In the genomic region with DNA sequence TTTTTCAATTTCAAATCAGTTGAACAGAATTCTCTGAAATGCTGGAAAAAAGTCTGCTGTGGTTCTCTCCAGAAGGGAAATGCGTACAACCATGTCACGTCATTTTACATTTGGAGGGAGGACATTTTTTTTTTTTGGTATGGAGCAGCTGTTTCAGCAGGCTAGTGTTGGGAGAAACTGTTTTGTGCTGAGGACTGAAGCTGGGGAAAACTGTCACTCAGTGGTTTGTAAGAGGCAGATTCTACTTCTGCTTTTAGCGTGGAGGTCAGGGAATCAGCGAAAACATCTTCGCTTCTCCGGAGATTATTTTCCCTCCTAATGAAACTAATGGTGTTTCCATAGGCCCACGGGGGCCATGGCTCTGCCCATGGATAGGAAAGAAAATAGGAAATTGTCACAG, we compare ENCODE assay signal across 32 mouse cellular contexts.
DNase-seq lines count a peak whose midpoint lies in the region; ATAC-seq lines count a peak whose summit lies in the region.
"Had no signal": no experiment of that assay in that cellular context is flagged by ENCODE, and none has a peak within 500 bp of the region (broad histone marks: within the 10 kb centered on the region; RNA-seq: fewer than 3 reads in every experiment).

No protein-coding gene starts in this region.

- no peaks in the 10 kb centered on the region for H3K27me3 ChIP-seq in hindbrain, embryonic 15.5 days
- no peaks in the 10 kb centered on the region for H3K27me3 ChIP-seq in hindbrain, embryonic 14.5 days (ENCODE audit: control insufficient read depth, insufficient read depth, low read length)
- no peaks in the 10 kb centered on the region for H3K27me3 ChIP-seq in midbrain, embryonic 14.5 days (ENCODE audit: control insufficient read depth, insufficient read depth, low read length)
- no peaks in the 10 kb centered on the region for H3K27me3 ChIP-seq in midbrain, embryonic 10.5 days (ENCODE audit: low read depth, poor library complexity, severe bottlenecking)
- H3K27me3 ChIP-seq: CH12.LX; heart, embryonic 13.5 days; intestine, embryonic 15.5 days; limb, embryonic 15.5 days; liver, embryonic 15.5 days; midbrain, embryonic 12.5 days; Patski had no signal

- H3K9me3 ChIP-seq in hindbrain, embryonic 15.5 days, result no peaks in the 10 kb centered on the region
- H3K9me3 ChIP-seq in hindbrain, embryonic 14.5 days (ENCODE audit: control insufficient read depth, low read length), result no peaks in the 10 kb centered on the region
- H3K9me3 ChIP-seq in midbrain, embryonic 14.5 days (ENCODE audit: control insufficient read depth, low read length), result no peaks in the 10 kb centered on the region
- no peaks in the 10 kb centered on the region for H3K9me3 ChIP-seq in midbrain, embryonic 10.5 days (replicated peaks)
- H3K9me3 ChIP-seq: heart, embryonic 13.5 days; intestine, embryonic 15.5 days; limb, embryonic 15.5 days; liver, embryonic 15.5 days; midbrain, embryonic 12.5 days had no signal

- H3K4me2 ChIP-seq in hindbrain, embryonic 15.5 days, result no peak overlapping the region
- no peak overlapping the region for H3K4me2 ChIP-seq in hindbrain, embryonic 14.5 days (replicated peaks)
- H3K4me2 ChIP-seq in midbrain, embryonic 14.5 days (ENCODE audit: low read length), result no peak overlapping the region
- H3K4me2 ChIP-seq: heart, embryonic 13.5 days; intestine, embryonic 15.5 days; limb, embryonic 15.5 days; liver, embryonic 15.5 days; midbrain, embryonic 12.5 days had no signal

- H3K36me3 ChIP-seq in hindbrain, embryonic 15.5 days, result no peaks in the 10 kb centered on the region
- no peaks in the 10 kb centered on the region for H3K36me3 ChIP-seq in hindbrain, embryonic 14.5 days (replicated peaks; ENCODE audit: control insufficient read depth, insufficient read depth)
- H3K36me3 ChIP-seq in midbrain, embryonic 14.5 days (ENCODE audit: control insufficient read depth, insufficient read depth, low read length), result no peaks in the 10 kb centered on the region
- H3K36me3 ChIP-seq in midbrain, embryonic 10.5 days, result no peaks in the 10 kb centered on the region
- H3K36me3 ChIP-seq: G1E; intestine, embryonic 15.5 days; limb, embryonic 15.5 days; liver, embryonic 15.5 days; midbrain, embryonic 12.5 days had no signal

- no peak for ATAC-seq in hindbrain, embryonic 15.5 days (ENCODE audit: low FRiP score, low read depth)
- no peak for ATAC-seq in hindbrain, embryonic 14.5 days (ENCODE audit: low FRiP score)
- ATAC-seq in midbrain, embryonic 14.5 days (ENCODE audit: low FRiP score, low TSS enrichment), result no peak
- ATAC-seq in common myeloid progenitor, adult 5-6 weeks (replicated peaks; ENCODE audit: low read depth, poor library complexity, severe bottlenecking), result peak; percentile 52
- ATAC-seq: forebrain, embryonic 14.5 days; hindbrain, embryonic 16.5 days; intestine, embryonic 15.5 days; lung, postnatal 0 days; Patski had no signal

- H3K4me3 ChIP-seq in hindbrain, embryonic 15.5 days, result no peak overlapping the region
- no peak overlapping the region for H3K4me3 ChIP-seq in hindbrain, embryonic 14.5 days (replicated peaks; ENCODE audit: low read length)
- no peak overlapping the region for H3K4me3 ChIP-seq in midbrain, embryonic 14.5 days (replicated peaks; ENCODE audit: low read depth, low read length)
- H3K4me3 ChIP-seq in midbrain, embryonic 10.5 days, result no peak overlapping the region
- H3K4me3 ChIP-seq: heart, adult 2 months; heart, embryonic 13.5 days; intestine, embryonic 15.5 days; limb, embryonic 15.5 days; liver, embryonic 15.5 days; midbrain, embryonic 12.5 days had no signal

- no peak overlapping the region for H3K9ac ChIP-seq in hindbrain, embryonic 15.5 days
- H3K9ac ChIP-seq in hindbrain, embryonic 14.5 days, result no peak overlapping the region
- H3K9ac ChIP-seq in midbrain, embryonic 14.5 days (replicated peaks; ENCODE audit: low read length), result no peak overlapping the region
- H3K9ac ChIP-seq: heart, embryonic 13.5 days; intestine, embryonic 15.5 days; limb, embryonic 15.5 days; liver, embryonic 15.5 days; midbrain, embryonic 12.5 days had no signal

- H3K27ac ChIP-seq in hindbrain, embryonic 15.5 days (replicated peaks), result peak overlapping the region; percentile 48; the same call in 1 of the 2 replicates
- H3K27ac ChIP-seq in hindbrain, embryonic 14.5 days, result no peak overlapping the region
- peak overlapping the region; percentile 33; the same call in 1 of the 2 replicates for H3K27ac ChIP-seq in midbrain, embryonic 14.5 days (replicated peaks; ENCODE audit: low read depth, low read length)
- H3K27ac ChIP-seq in midbrain, embryonic 10.5 days (replicated peaks), result no peak overlapping the region
- H3K27ac ChIP-seq: heart, adult 2 months; heart, embryonic 13.5 days; intestine, embryonic 15.5 days; limb, embryonic 15.5 days; liver, embryonic 15.5 days; macrophage; midbrain, embryonic 12.5 days had no signal

- peaks cover 31% of the 10 kb centered on the region for H3K4me1 ChIP-seq in hindbrain, embryonic 15.5 days (replicated peaks)
- H3K4me1 ChIP-seq in hindbrain, embryonic 14.5 days (replicated peaks; ENCODE audit: control insufficient read depth, insufficient read depth, low read length), result peaks cover 18% of the 10 kb centered on the region
- H3K4me1 ChIP-seq in midbrain, embryonic 14.5 days (ENCODE audit: control insufficient read depth, insufficient read depth, low read length), result peaks cover 13% of the 10 kb centered on the region
- H3K4me1 ChIP-seq in midbrain, embryonic 10.5 days, result peaks cover 8% of the 10 kb centered on the region; the same call in 1 of the 2 replicates
- H3K4me1 ChIP-seq: limb, embryonic 15.5 days; liver, embryonic 15.5 days had no signal

- 69% methylated on average over 7 of the region's 7 CpGs for WGBS in hindbrain, embryonic 15.5 days
- 72% methylated on average over 7 of the region's 7 CpGs for WGBS in hindbrain, embryonic 14.5 days
- WGBS in midbrain, embryonic 14.5 days, result 82% methylated on average over 7 of the region's 7 CpGs
- 95% methylated on average over 7 of the region's 7 CpGs for WGBS in midbrain, embryonic 10.5 days

- DNase-seq in hindbrain, embryonic 14.5 days (ENCODE audit: low spot score), result no peak
- no peak for DNase-seq in midbrain, embryonic 14.5 days
- DNase-seq in midbrain, embryonic 10.5 days (ENCODE audit: low spot score), result no peak
- peak; percentile 48 for DNase-seq in telencephalon, adult 2 months (ENCODE audit: low read depth, low spot score)
- DNase-seq in adrenal gland, adult 8-10 months, result no peak
- DNase-seq: adrenal gland, postnatal 10 days; B cell, adult 2 months; cerebellum, adult 8-10 months; cerebellum, postnatal 36 days; gastrocnemius, postnatal 25 days; heart, adult 2 months; heart, postnatal 14 days; kidney, adult 9 months; kidney, postnatal 36 days; layer of hippocampus, adult 9-11 months; left cerebral cortex, postnatal 4 days; right cerebral cortex, postnatal 25 days; spleen, adult 18-20 months had no signal

Comparison
In these comparisons a context has a peak if more than half of its experiments do, and no peak if none do; other contexts are left out.
1. H3K27ac ChIP-seq: peak in hindbrain, embryonic 15.5 days (single experiment) and midbrain, embryonic 14.5 days (single experiment); none in hindbrain, embryonic 14.5 days (single experiment) and midbrain, embryonic 10.5 days (single experiment).